Mouse (Mus musculus) 3T3-L1 (cell line): ENCODE results near the gene Xbp1.
"Not testable (repeated sequence)": the region's sequence is repeated elsewhere in the genome, so short reads cannot be mapped to it uniquely, and the experiment has no call there.

ENCODE experiments used
- DNase-seq: peaks from one replicate; pipeline ENCODE4 v3.0.0-alpha.2; 2015; ENCODE audit warnings: low read depth, low spot score

Xbp1 gene

GRCm38 (mm10) chr11:5520412-5521265 is at the start of gene Xbp1:
Gene Xbp1 (plus strand): TSS chr11:5520659.
- DNase-seq: peak; percentile 94

- peak; percentile 91 for DNase-seq
Observed at GRCm38 (mm10) chr11:5474130-5474529, 46.3 kb upstream of the Xbp1 start.

- DNase-seq: not testable (repeated sequence)
Observed at GRCm38 (mm10) chr11:5475556-5476118, 44.8 kb upstream of the Xbp1 start.

GRCm38 (mm10) chr11:5476806-5477205 is 43.7 kb upstream of the Xbp1 start:
- DNase-seq: no peak

GRCm38 (mm10) chr11:5478193-5478592 is 42.3 kb upstream of the Xbp1 start:
- DNase-seq: no peak

- no peak for DNase-seq
Observed at GRCm38 (mm10) chr11:5478831-5479230, 41.6 kb upstream of the Xbp1 start.

- no peak for DNase-seq
Observed at GRCm38 (mm10) chr11:5482581-5482980, 37.9 kb upstream of the Xbp1 start.

- peak; percentile 91 for DNase-seq
Observed at GRCm38 (mm10) chr11:5485193-5486011, 35.1 kb upstream of the Xbp1 start.

GRCm38 (mm10) chr11:5489433-5489832 is 31.0 kb upstream of the Xbp1 start:
- not testable (repeated sequence) for DNase-seq

- no peak for DNase-seq
Observed at GRCm38 (mm10) chr11:5490989-5491656, 29.3 kb upstream of the Xbp1 start.

GRCm38 (mm10) chr11:5491912-5492311 is 28.5 kb upstream of the Xbp1 start:
- no peak for DNase-seq

- DNase-seq: peak; percentile 34
Observed at GRCm38 (mm10) chr11:5493869-5494268, 26.6 kb upstream of the Xbp1 start.

- DNase-seq: no peak
Observed at GRCm38 (mm10) chr11:5495286-5495832, 25.1 kb upstream of the Xbp1 start.

GRCm38 (mm10) chr11:5495906-5496305 is 24.6 kb upstream of the Xbp1 start:
- DNase-seq: no peak

GRCm38 (mm10) chr11:5496559-5497248 is 23.8 kb upstream of the Xbp1 start:
- no peak for DNase-seq

GRCm38 (mm10) chr11:5498422-5498821 is 22.0 kb upstream of the Xbp1 start:
- DNase-seq: no peak

- DNase-seq: no peak
Observed at GRCm38 (mm10) chr11:5498931-5499661, 21.4 kb upstream of the Xbp1 start.

- DNase-seq: no peak
Observed at GRCm38 (mm10) chr11:5499961-5500644, 20.4 kb upstream of the Xbp1 start.

- no peak for DNase-seq
Observed at GRCm38 (mm10) chr11:5500903-5501741, 19.3 kb upstream of the Xbp1 start.
